Mouse (Mus musculus) spleen, postnatal 14 days (tissue): ENCODE measurements at regions not wholly inside any gene's neighbourhood (a gene's known extent, or its start where the extent isn't known, plus 50 kb on each side); places are given as distances from the start of the nearest gene placed in this dataset.

Experiments used
- DNase-seq, 2 experiments: peaks; one replicate each; pipeline ENCODE4 v3.0.0; 2021 to 2022; ENCODE audit warnings: low spot score in 2 of 2

GRCm38 (mm10) chr13:6059515-6060228 is 198.4 kb downstream of the Klf6 start:
- no peak for DNase-seq

- DNase-seq, result no peak
Observed at GRCm38 (mm10) chr13:6060229-6060845, 199.1 kb downstream of the Klf6 start.

GRCm38 (mm10) chr13:6062305-6062704 is 201.0 kb downstream of the Klf6 start:
- DNase-seq, result no peak

- DNase-seq, result no peak
Observed at GRCm38 (mm10) chr13:6062729-6063386, 201.6 kb downstream of the Klf6 start.

GRCm38 (mm10) chr13:6076978-6077825 is 215.9 kb downstream of the Klf6 start:
- no peak for DNase-seq

- DNase-seq, result no peak
Observed at GRCm38 (mm10) chr13:6085891-6086290, 224.6 kb downstream of the Klf6 start.

GRCm38 (mm10) chr13:6109018-6109657 is 247.9 kb downstream of the Klf6 start:
- no peak for DNase-seq

- no peak for DNase-seq
Observed at GRCm38 (mm10) chr13:6119703-6120102, 258.4 kb downstream of the Klf6 start.

- no peak for DNase-seq
Observed at GRCm38 (mm10) chr13:6127311-6127710, 266.0 kb downstream of the Klf6 start.

- DNase-seq, result no peak
Observed at GRCm38 (mm10) chr13:6128903-6129302, 267.6 kb downstream of the Klf6 start.

- no peak for DNase-seq
Observed at GRCm38 (mm10) chr13:6131363-6131762, 270.1 kb downstream of the Klf6 start.

GRCm38 (mm10) chr13:6137170-6137569 is 275.9 kb downstream of the Klf6 start:
- no peak for DNase-seq

- no peak for DNase-seq
Observed at GRCm38 (mm10) chr13:6142771-6143170, 281.5 kb downstream of the Klf6 start.

GRCm38 (mm10) chr13:6153657-6154056 is 292.4 kb downstream of the Klf6 start:
- no peak for DNase-seq

GRCm38 (mm10) chr13:6156191-6156590 is 294.9 kb downstream of the Klf6 start:
- DNase-seq, result no peak

- DNase-seq, result no peak
Observed at GRCm38 (mm10) chr13:6157029-6157428, 295.7 kb downstream of the Klf6 start.

- DNase-seq, result no peak
Observed at GRCm38 (mm10) chr13:6157946-6158345, 296.7 kb downstream of the Klf6 start.

GRCm38 (mm10) chr13:6159412-6159811 is 298.1 kb downstream of the Klf6 start:
- no peak for DNase-seq

- DNase-seq, result no peak
Observed at GRCm38 (mm10) chr13:6165916-6166315, 304.6 kb downstream of the Klf6 start.

- DNase-seq, result no peak
Observed at GRCm38 (mm10) chr13:6167055-6167761, 305.9 kb downstream of the Klf6 start.

GRCm38 (mm10) chr13:6173095-6173494 is 311.8 kb downstream of the Klf6 start:
- DNase-seq, result no peak
